Comparison of ENCODE assay signal across 8 mouse cellular contexts in genomic region chr4:47473586-47473967, GRCm38 (mm10). TPM values are rescaled to one million over a fixed set of nuclear protein-coding genes. Genes with fewer than 3 reads are reported as not detected.
A peak's percentile ranks its signal among the peaks of the same experiment; 100 is the strongest.
DNase-seq lines count a peak whose midpoint lies in the region; ATAC-seq and TF ChIP-seq lines count a peak whose summit lies in the region.

No protein-coding gene starts in this region.

- peak overlapping the region; percentile 73 for H3K4me2 ChIP-seq in heart, embryonic 14.5 days (ENCODE audit: low read length)
- H3K4me2 ChIP-seq in heart, embryonic 16.5 days (ENCODE audit: low read depth, low read length) = peak overlapping the region; percentile 79
- peak overlapping the region; percentile 85 for H3K4me2 ChIP-seq in liver, postnatal 0 days (ENCODE audit: low read depth, low read length)
- H3K4me2 ChIP-seq in stomach, postnatal 0 days (replicated peaks; ENCODE audit: low read depth) = peak overlapping the region; percentile 61

- peak overlapping the region; percentile 94 to 96 for H3K27ac ChIP-seq in heart, embryonic 14.5 days (replicated peaks in 1 of 2; ENCODE audit: control insufficient read depth in 1 of 2, insufficient read depth in 1 of 2, low read depth in 2 of 2, low read length in 2 of 2)
- H3K27ac ChIP-seq in bone marrow, adult 2 months (ENCODE audit: control insufficient read depth, insufficient read depth, low read depth, low read length, poor library complexity) = peak overlapping the region; percentile 80
- peak overlapping the region; percentile 98 for H3K27ac ChIP-seq in heart, embryonic 16.5 days (ENCODE audit: low read length)
- peak overlapping the region; percentile 82 for H3K27ac ChIP-seq in liver, postnatal 0 days (ENCODE audit: low read depth)
- H3K27ac ChIP-seq in stomach, postnatal 0 days (replicated peaks) = peak overlapping the region; percentile 97

- peak overlapping the region; percentile 89 to 96 for H3K4me3 ChIP-seq in heart, embryonic 14.5 days (ENCODE audit: control insufficient read depth in 1 of 2, insufficient read depth in 1 of 2, low read depth in 1 of 2, low read length in 2 of 2)
- H3K4me3 ChIP-seq in bone marrow, adult 2 months (replicated peaks; ENCODE audit: control insufficient read depth, low read depth, low read length) = peak overlapping the region; percentile 92
- H3K4me3 ChIP-seq in heart, embryonic 16.5 days (ENCODE audit: low read length) = peak overlapping the region; percentile 94
- peak overlapping the region; percentile 73 for H3K4me3 ChIP-seq in liver, postnatal 0 days (ENCODE audit: low read depth, low read length)
- H3K4me3 ChIP-seq in stomach, postnatal 0 days (ENCODE audit: low read depth, low read length) = peak overlapping the region; percentile 80

- no peak for DNase-seq in heart, adult 9 months (ENCODE audit: low spot score in 2 of 2)
- no peak for DNase-seq in liver, postnatal 0 days
- no peak for DNase-seq in stomach, postnatal 0 days (ENCODE audit: low spot score)
- DNase-seq in urinary bladder, postnatal 25 days (ENCODE audit: low spot score) = no peak
- no peak for DNase-seq in spleen, postnatal 14 days (ENCODE audit: low spot score in 2 of 2)

- H3K9me3 ChIP-seq in heart, embryonic 14.5 days (ENCODE audit: control insufficient read depth, low read length) = 0 out of 2 replicates have a peak, but pooled peaks cover 2% of the 10 kb centered on the region
- no peaks in the 10 kb centered on the region for H3K9me3 ChIP-seq in heart, embryonic 16.5 days (replicated peaks; ENCODE audit: control insufficient read depth, low read length)
- no peaks in the 10 kb centered on the region; the same call in 1 of the 2 replicates for H3K9me3 ChIP-seq in liver, postnatal 0 days (ENCODE audit: low read length)
- H3K9me3 ChIP-seq in stomach, postnatal 0 days (ENCODE audit: control insufficient read depth, low read length) = no peaks in the 10 kb centered on the region

- WGBS in heart, embryonic 14.5 days = 5% methylated on average over 12 of the region's 14 CpGs
- under 1% methylated on average over 12 of the region's 14 CpGs for WGBS in bone marrow, adult 2 months
- 4% methylated on average over 10 of the region's 14 CpGs for WGBS in heart, embryonic 16.5 days
- 5% methylated on average over 6 of the region's 14 CpGs for WGBS in liver, postnatal 0 days (ENCODE audit: insufficient replicate concordance)
- WGBS in stomach, postnatal 0 days = 2% methylated on average over 8 of the region's 14 CpGs

- TF ChIP-seq CTCF in bone marrow, adult 2 months (IDR thresholded peaks at IDR 0.05; ENCODE audit: control insufficient read depth, insufficient read depth, low read length) = no peak
- no peak; the same call in 1 of the 2 replicates for TF ChIP-seq CTCF in liver, postnatal 0 days (IDR thresholded peaks at IDR 0.05; ENCODE audit: low read depth)
- TF ChIP-seq CTCF in stomach, postnatal 0 days (IDR thresholded peaks at IDR 0.05; ENCODE audit: low read depth) = peak; percentile 38; the same call in 1 of the 2 replicates

- H3K4me1 ChIP-seq in heart, embryonic 14.5 days (ENCODE audit: control insufficient read depth in 2 of 2, insufficient read depth in 2 of 2, low read length in 2 of 2) = peaks cover 2 to 24% of the 10 kb centered on the region in 2 experiments; a peak in 3 of 4 replicates
- no peaks in the 10 kb centered on the region for H3K4me1 ChIP-seq in bone marrow, adult 2 months (ENCODE audit: control insufficient read depth, insufficient read depth, low read length)
- peaks cover 19% of the 10 kb centered on the region for H3K4me1 ChIP-seq in heart, embryonic 16.5 days (ENCODE audit: control insufficient read depth, insufficient read depth, low read length)
- H3K4me1 ChIP-seq in liver, postnatal 0 days (ENCODE audit: insufficient read depth) = peaks cover 11% of the 10 kb centered on the region
- no peaks in the 10 kb centered on the region for H3K4me1 ChIP-seq in stomach, postnatal 0 days (replicated peaks; ENCODE audit: control insufficient read depth, insufficient read depth)

- ATAC-seq in heart, embryonic 14.5 days (ENCODE audit: insufficient number of reproducible peaks, insufficient read depth, low FRiP score, low read depth) = no peak
- no peak for ATAC-seq in heart, embryonic 16.5 days (replicated peaks; ENCODE audit: extremely low read depth, insufficient read depth, low FRiP score)
- no peak for ATAC-seq in liver, postnatal 0 days
- ATAC-seq in stomach, postnatal 0 days (ENCODE audit: low FRiP score, low TSS enrichment) = no peak

- peak overlapping the region; percentile 89 for H3K9ac ChIP-seq in heart, embryonic 14.5 days (ENCODE audit: low read length)
- H3K9ac ChIP-seq in heart, embryonic 16.5 days (ENCODE audit: low read length) = peak overlapping the region; percentile 93
- H3K9ac ChIP-seq in liver, postnatal 0 days (replicated peaks) = peak overlapping the region; percentile 67
- peak overlapping the region; percentile 88 for H3K9ac ChIP-seq in stomach, postnatal 0 days (ENCODE audit: low read length)

- no peaks in the 10 kb centered on the region for H3K27me3 ChIP-seq in heart, embryonic 14.5 days (ENCODE audit: control insufficient read depth, insufficient read depth, low read length)
- H3K27me3 ChIP-seq in heart, embryonic 16.5 days (ENCODE audit: control insufficient read depth, insufficient read depth, low read length) = no peaks in the 10 kb centered on the region
- H3K27me3 ChIP-seq in liver, postnatal 0 days (ENCODE audit: insufficient read depth, low read length) = no peaks in the 10 kb centered on the region
- no peaks in the 10 kb centered on the region for H3K27me3 ChIP-seq in stomach, postnatal 0 days (ENCODE audit: control insufficient read depth, insufficient read depth, low read length)

- no peak for TF ChIP-seq POLR2A in bone marrow, adult 2 months (IDR thresholded peaks at IDR 0.05; ENCODE audit: borderline replicate concordance, control insufficient read depth, low read depth, low read length)

- H3K36me3 ChIP-seq in heart, embryonic 14.5 days (ENCODE audit: control insufficient read depth, insufficient read depth, low read length) = peaks cover 68% of the 10 kb centered on the region
- peaks cover 55% of the 10 kb centered on the region for H3K36me3 ChIP-seq in heart, embryonic 16.5 days (ENCODE audit: control insufficient read depth, insufficient read depth)
- peaks cover 38% of the 10 kb centered on the region for H3K36me3 ChIP-seq in liver, postnatal 0 days (replicated peaks; ENCODE audit: insufficient read depth, low read length)
- H3K36me3 ChIP-seq in stomach, postnatal 0 days (ENCODE audit: control insufficient read depth, insufficient read depth, low read length) = peaks cover 31% of the 10 kb centered on the region

- no peak for TF ChIP-seq EP300 in liver, postnatal 0 days (IDR thresholded peaks at IDR 0.05; ENCODE audit: low read depth)
- TF ChIP-seq EP300 in stomach, postnatal 0 days (optimal IDR thresholded peaks at IDR 0.05) = no peak

RNA-seq across cellular contexts. Expression of gene Alg2, which starts 0.6 kb away (rescaled TPM):
- 24.4 and 29.1 TPM in 2 replicates for polyA plus RNA-seq in heart, embryonic 14.5 days (2014; fragmentation: Nextera tagmentation; extraction: Ambion mirVana)
- polyA plus RNA-seq in bone marrow, adult 2 months (2011; ENCODE audit: insufficient read depth, insufficient read length, low replicate concordance, missing spikeins) = 3.9 and 13.1 TPM in 2 replicates
- polyA plus RNA-seq in heart, embryonic 16.5 days (2015; fragmentation: Nextera tagmentation; extraction: Ambion mirVana) = 24.2 and 28.5 TPM in 2 replicates
- polyA plus RNA-seq in liver, postnatal 0 days (2015; fragmentation: Nextera tagmentation; extraction: Ambion mirVana) = 8.2 and 8.7 TPM in 2 replicates
- 24.5 and 26.2 TPM in 2 replicates for polyA plus RNA-seq in stomach, postnatal 0 days (2015; fragmentation: Nextera tagmentation; extraction: Ambion mirVana)

RNA-seq across cellular contexts. Expression of gene Sec61b, which starts 0.9 kb away (rescaled TPM):
- polyA plus RNA-seq in heart, embryonic 14.5 days (2014; fragmentation: Nextera tagmentation; extraction: Ambion mirVana) = 146 and 156 TPM in 2 replicates
- polyA plus RNA-seq in bone marrow, adult 2 months (2011; ENCODE audit: insufficient read depth, insufficient read length, low replicate concordance, missing spikeins) = 149 and 260 TPM in 2 replicates
- 141 and 146 TPM in 2 replicates for polyA plus RNA-seq in heart, embryonic 16.5 days (2015; fragmentation: Nextera tagmentation; extraction: Ambion mirVana)
- polyA plus RNA-seq in liver, postnatal 0 days (2015; fragmentation: Nextera tagmentation; extraction: Ambion mirVana) = 181 and 189 TPM in 2 replicates
- 412 and 495 TPM in 2 replicates for polyA plus RNA-seq in stomach, postnatal 0 days (2015; fragmentation: Nextera tagmentation; extraction: Ambion mirVana)
